In genomic region chr3:27683374-27683773, GRCm38 (mm10) we compare ENCODE assay signal across 11 mouse cellular contexts.
"Had no signal": no experiment of that assay in that cellular context is flagged by ENCODE, and none has a peak within 500 bp of the region (broad histone marks: within the 10 kb centered on the region; RNA-seq: fewer than 3 reads in every experiment).

No protein-coding gene starts in this region.

- H3K36me3 ChIP-seq: midbrain, embryonic 12.5 days; neural tube, embryonic 15.5 days had no signal

- ATAC-seq: midbrain, embryonic 16.5 days had no signal

- H3K27me3 ChIP-seq: limb, embryonic 13.5 days; midbrain, embryonic 12.5 days; neural tube, embryonic 15.5 days; stomach, embryonic 15.5 days had no signal

- H3K4me1 ChIP-seq: midbrain, embryonic 12.5 days had no signal

- H3K9ac ChIP-seq: limb, embryonic 13.5 days; liver, embryonic 14.5 days; midbrain, embryonic 12.5 days; neural tube, embryonic 15.5 days; stomach, embryonic 15.5 days had no signal

- H3K4me3 ChIP-seq: limb, embryonic 13.5 days; midbrain, embryonic 12.5 days; neural tube, embryonic 15.5 days; stomach, embryonic 15.5 days had no signal

- DNase-seq: kidney, postnatal 10 days; left cerebral cortex, postnatal 4 days; lung, adult 18-20 months; thymus, adult 2 months; thymus, postnatal 25 days had no signal

- H3K27ac ChIP-seq: limb, embryonic 13.5 days; liver, embryonic 14.5 days; midbrain, embryonic 12.5 days; neural tube, embryonic 15.5 days; stomach, embryonic 15.5 days had no signal

- H3K4me2 ChIP-seq: limb, embryonic 13.5 days; midbrain, embryonic 12.5 days; neural tube, embryonic 15.5 days; stomach, embryonic 15.5 days had no signal

- H3K9me3 ChIP-seq: midbrain, embryonic 12.5 days; neural tube, embryonic 15.5 days; stomach, embryonic 15.5 days had no signal
